Mouse (Mus musculus): ENCODE measurements at regions not wholly inside any gene's neighbourhood (a gene's known extent, or its start where the extent isn't known, plus 50 kb on each side); places are given as distances from the start of the nearest gene placed in this dataset.

DNA sequence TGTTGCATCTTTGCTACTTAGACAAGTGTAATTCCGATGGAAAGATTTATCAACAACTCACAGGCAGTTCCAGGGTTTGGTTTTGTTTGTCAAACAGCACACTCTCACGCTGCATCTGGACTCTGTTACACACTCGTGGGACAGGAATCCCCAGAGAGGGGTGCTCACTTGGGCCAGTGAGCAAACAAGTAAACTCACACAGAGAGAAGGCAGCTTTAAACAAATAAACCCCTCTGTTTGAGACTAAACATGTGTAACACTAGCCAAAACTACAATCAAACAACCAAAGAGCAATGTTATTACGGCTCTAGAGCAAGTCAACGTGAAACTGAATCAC, 65.0 kb upstream of the Tmco5 start:
- no peak overlapping the region for H3K4me3 ChIP-seq (ENCODE audit: low read depth, low read length)
- H3K9me3 ChIP-seq (ENCODE audit: control insufficient read depth, low read length) = no peaks in the 10 kb centered on the region
- H3K9ac ChIP-seq (ENCODE audit: low read depth, low read length) = no peak overlapping the region
- peaks cover 3% of the 10 kb centered on the region; the same call in 1 of the 2 replicates for H3K4me1 ChIP-seq (ENCODE audit: control insufficient read depth, insufficient read depth, low read length)
- H3K4me2 ChIP-seq (ENCODE audit: low read depth, low read length) = peak overlapping the region; percentile 20; the same call in 1 of the 2 replicates
- 24% methylated on average over 5 of the region's 5 CpGs for WGBS
- no peaks in the 10 kb centered on the region for H3K27me3 ChIP-seq (replicated peaks; ENCODE audit: control insufficient read depth, insufficient read depth, low read length)
- H3K36me3 ChIP-seq (ENCODE audit: control insufficient read depth, insufficient read depth, low read length) = no peaks in the 10 kb centered on the region
- no peak overlapping the region for H3K27ac ChIP-seq (replicated peaks; ENCODE audit: low read depth, low read length)
- DNase-seq (ENCODE audit: low spot score) (no peak), ATAC-seq (ENCODE audit: low read depth) (0 out of 2 replicates have a peak, but pooled peaks have one; percentile 24)

DNA sequence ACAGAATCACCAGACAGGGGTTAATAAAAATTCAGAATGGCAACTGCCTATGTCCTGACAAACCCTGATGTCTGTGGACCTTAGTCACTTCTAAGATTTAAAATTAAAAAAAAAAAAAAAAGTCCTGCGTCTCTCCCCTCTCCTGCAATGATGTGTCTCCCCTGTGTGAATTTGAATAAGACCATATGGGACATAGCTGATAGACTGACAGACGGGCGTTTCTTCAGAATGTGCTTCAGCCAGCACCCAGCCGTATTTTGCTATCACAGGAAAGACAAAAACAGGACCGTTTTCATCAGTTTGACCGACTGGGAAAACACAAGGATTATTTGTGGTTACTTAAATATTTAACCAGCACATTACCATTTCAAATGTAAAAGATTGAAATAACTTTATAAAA, 61.4 kb upstream of the Tmco5 start:
- Histone ChIP-seq H3K27ac (replicated peaks; ENCODE audit: low read depth, low read length) (no peak overlapping the region), H3K9ac (ENCODE audit: low read depth, low read length) (no peak overlapping the region), H3K36me3 (ENCODE audit: control insufficient read depth, insufficient read depth, low read length) (no peaks in the 10 kb centered on the region), H3K27me3 (replicated peaks; ENCODE audit: control insufficient read depth, insufficient read depth, low read length) (no peaks in the 10 kb centered on the region), H3K4me2 (ENCODE audit: low read depth, low read length) (no peak overlapping the region), H3K4me1 (ENCODE audit: control insufficient read depth, insufficient read depth, low read length) (peaks cover 6% of the 10 kb centered on the region), H3K9me3 (ENCODE audit: control insufficient read depth, low read length) (no peaks in the 10 kb centered on the region), H3K4me3 (ENCODE audit: low read depth, low read length) (no peak overlapping the region)
- no peak for ATAC-seq (ENCODE audit: low read depth)
- 59% methylated on average over 6 of the region's 6 CpGs for WGBS
- DNase-seq (ENCODE audit: low spot score) = no peak

DNA sequence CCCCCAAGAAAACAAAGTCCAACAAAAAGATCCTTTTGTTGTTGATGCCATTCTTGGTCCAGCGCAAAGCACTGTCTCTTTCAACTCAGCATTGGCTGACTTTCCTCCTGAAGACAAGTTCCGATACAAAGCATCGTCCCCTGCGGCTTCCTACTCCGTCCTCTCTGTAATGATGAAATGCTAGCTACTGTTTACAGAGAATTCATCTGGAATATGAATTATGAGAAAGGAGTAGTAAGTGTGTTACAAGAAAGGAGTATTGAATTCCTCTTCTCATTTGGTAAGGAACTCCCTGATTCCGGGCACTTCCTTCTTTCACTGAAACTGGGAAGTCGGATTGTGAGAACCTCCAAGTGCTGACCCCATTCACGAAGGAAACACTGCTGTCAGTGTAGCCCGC, 60.9 kb upstream of the Tmco5 start:
- Histone ChIP-seq H3K27me3 (replicated peaks; ENCODE audit: control insufficient read depth, insufficient read depth, low read length) (no peaks in the 10 kb centered on the region), H3K4me1 (ENCODE audit: control insufficient read depth, insufficient read depth, low read length) (peaks cover 6% of the 10 kb centered on the region), H3K4me2 (ENCODE audit: low read depth, low read length) (no peak overlapping the region), H3K27ac (replicated peaks; ENCODE audit: low read depth, low read length) (no peak overlapping the region), H3K4me3 (ENCODE audit: low read depth, low read length) (no peak overlapping the region), H3K36me3 (ENCODE audit: control insufficient read depth, insufficient read depth, low read length) (no peaks in the 10 kb centered on the region), H3K9me3 (ENCODE audit: control insufficient read depth, low read length) (no peaks in the 10 kb centered on the region), H3K9ac (ENCODE audit: low read depth, low read length) (no peak overlapping the region)
- ATAC-seq (ENCODE audit: low read depth) (no peak), DNase-seq (ENCODE audit: low spot score) (no peak)
- WGBS = 54% methylated on average over 9 of the region's 9 CpGs

DNA sequence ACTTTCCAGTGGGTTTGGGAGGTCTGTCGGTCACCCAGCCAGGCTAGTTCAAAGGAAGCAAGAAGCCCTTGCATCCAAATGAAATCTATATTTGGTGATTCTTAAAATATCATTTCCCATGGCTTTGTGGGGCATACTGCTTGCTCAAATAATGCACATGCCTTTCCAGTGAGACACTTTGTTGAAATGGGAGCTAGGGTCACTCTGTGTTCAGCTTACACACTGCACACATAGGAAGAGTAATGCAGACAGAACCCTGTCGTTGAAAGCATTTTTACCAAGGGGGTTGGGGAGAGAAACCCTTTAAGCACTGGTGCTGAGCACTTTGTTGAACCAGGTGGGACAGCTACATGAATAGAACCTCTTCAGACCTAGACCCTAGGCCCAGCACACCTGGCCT, 59.9 kb upstream of the Tmco5 start:
- peak; percentile 31 for DNase-seq (ENCODE audit: low spot score)
- no peak overlapping the region for H3K4me2 ChIP-seq (ENCODE audit: low read depth, low read length)

GRCm38 (mm10) chr2:116819016-116819687, 59.3 kb upstream of the Tmco5 start:
- H3K4me1 ChIP-seq (ENCODE audit: control insufficient read depth, insufficient read depth, low read length) = peaks cover 3% of the 10 kb centered on the region
- H3K4me3 ChIP-seq (ENCODE audit: low read depth, low read length) = no peak overlapping the region
- H3K9ac ChIP-seq (ENCODE audit: low read depth, low read length) = no peak overlapping the region
- H3K36me3 ChIP-seq (ENCODE audit: control insufficient read depth, insufficient read depth, low read length) = no peaks in the 10 kb centered on the region
- DNase-seq (ENCODE audit: low spot score) (no peak), ATAC-seq (ENCODE audit: low read depth) (no peak)
- no peaks in the 10 kb centered on the region for H3K27me3 ChIP-seq (replicated peaks; ENCODE audit: control insufficient read depth, insufficient read depth, low read length)
- 42% methylated on average over 13 of the region's 13 CpGs for WGBS
- H3K9me3 ChIP-seq (ENCODE audit: control insufficient read depth, low read length) = no peaks in the 10 kb centered on the region
- no peak overlapping the region for H3K4me2 ChIP-seq (ENCODE audit: low read depth, low read length)
- no peak overlapping the region for H3K27ac ChIP-seq (replicated peaks; ENCODE audit: low read depth, low read length)

More for the DNA sequence above, 59.9 kb upstream of the Tmco5 start:
- Histone ChIP-seq H3K4me3 (ENCODE audit: low read depth, low read length) (no peak overlapping the region), H3K4me1 (ENCODE audit: control insufficient read depth, insufficient read depth, low read length) (peaks cover 5% of the 10 kb centered on the region), H3K36me3 (ENCODE audit: control insufficient read depth, insufficient read depth, low read length) (no peaks in the 10 kb centered on the region), H3K9ac (ENCODE audit: low read depth, low read length) (no peak overlapping the region), H3K9me3 (ENCODE audit: control insufficient read depth, low read length) (no peaks in the 10 kb centered on the region), H3K27me3 (replicated peaks; ENCODE audit: control insufficient read depth, insufficient read depth, low read length) (no peaks in the 10 kb centered on the region), H3K27ac (replicated peaks; ENCODE audit: low read depth, low read length) (no peak overlapping the region)
- no peak for ATAC-seq (ENCODE audit: low read depth)
- 37% methylated on average over 2 of the region's 2 CpGs for WGBS

DNA sequence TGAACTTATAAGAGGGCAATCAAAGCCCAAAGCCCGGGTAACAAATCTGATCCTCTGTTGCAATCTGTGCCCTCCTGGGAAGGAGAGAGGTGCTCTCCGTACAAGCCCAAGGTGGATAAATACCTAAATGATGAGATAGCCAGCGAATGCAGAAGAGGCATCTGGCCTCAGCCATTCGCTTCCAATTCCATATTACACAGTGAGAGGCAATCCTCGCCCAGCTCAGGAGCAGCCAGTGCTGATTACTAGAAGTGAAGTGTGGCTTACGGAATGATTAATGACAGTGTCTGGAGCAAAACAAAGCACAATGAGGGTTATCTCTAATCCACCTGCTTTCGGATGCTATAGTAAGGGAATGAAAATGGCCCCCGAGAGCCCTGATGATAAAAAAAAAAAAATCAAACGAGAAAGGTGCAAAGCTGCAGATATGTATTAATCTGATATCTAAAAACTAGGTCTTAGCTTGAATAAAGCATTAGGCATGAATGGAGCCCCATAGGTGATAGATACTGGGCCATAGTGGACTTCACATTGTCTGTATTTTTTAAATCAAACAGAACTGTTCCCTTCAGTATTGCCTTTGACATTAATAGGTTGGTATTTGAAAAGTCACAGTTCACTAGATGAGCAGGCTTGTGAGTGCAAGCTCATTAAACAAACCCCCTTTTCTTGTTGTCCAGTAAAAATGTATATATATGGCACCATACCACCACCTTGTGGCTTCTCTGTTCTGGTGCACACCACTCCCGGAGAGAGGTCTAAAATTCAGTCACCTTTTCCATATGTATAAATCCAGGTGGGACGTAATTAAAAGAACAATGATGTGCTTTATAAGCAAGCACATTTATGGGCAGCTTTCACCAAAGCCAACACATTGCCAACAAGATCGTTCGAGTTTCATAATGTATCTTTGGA, 57.4 kb upstream of the Tmco5 start:
- DNase-seq (ENCODE audit: low spot score) (peak; percentile 71), ATAC-seq (ENCODE audit: low read depth) (0 out of 2 replicates have a peak, but pooled peaks have one; percentile 47)
- WGBS = 49% methylated on average over 13 of the region's 13 CpGs
- H3K4me3 ChIP-seq (ENCODE audit: low read depth, low read length) = no peak overlapping the region
- H3K9me3 ChIP-seq (ENCODE audit: control insufficient read depth, low read length) = no peaks in the 10 kb centered on the region
- no peaks in the 10 kb centered on the region for H3K36me3 ChIP-seq (ENCODE audit: control insufficient read depth, insufficient read depth, low read length)
- no peak overlapping the region for H3K9ac ChIP-seq (ENCODE audit: low read depth, low read length)
- no peak overlapping the region for H3K27ac ChIP-seq (replicated peaks; ENCODE audit: low read depth, low read length)
- H3K4me2 ChIP-seq (ENCODE audit: low read depth, low read length) = no peak overlapping the region
- H3K27me3 ChIP-seq (replicated peaks; ENCODE audit: control insufficient read depth, insufficient read depth, low read length) = no peaks in the 10 kb centered on the region
- peaks cover 18% of the 10 kb centered on the region for H3K4me1 ChIP-seq (ENCODE audit: control insufficient read depth, insufficient read depth, low read length)
